Mouse (Mus musculus) G1E (cell line): ENCODE measurements around the gene Fzr1. TPM values are rescaled to one million over a fixed set of nuclear protein-coding genes. Genes with fewer than 3 reads are reported as not detected.

Experiments
- ATAC-seq: 2 replicates; pipeline ENCODE4 v1.8.0; 2016; ENCODE audit warnings: mild to moderate bottlenecking; ENCODE audit not compliant: insufficient number of reproducible peaks, poor library complexity, low FRiP score, severe bottlenecking; ENCODE audit errors: extremely low read depth
- DNase-seq: peaks from one replicate; pipeline ENCODE4 v3.0.0; 2012; ENCODE audit warnings: low spot score
- H3K27me3 ChIP-seq: 2 replicates; pipeline ENCODE4 v1.6.1; 2012; ENCODE audit warnings: mild to moderate bottlenecking, low read length, inconsistent platforms; ENCODE audit not compliant: insufficient read depth
- H3K36me3 ChIP-seq: replicated peaks from 2 replicates; pipeline ENCODE3; 2012; ENCODE audit warnings: mild to moderate bottlenecking, inconsistent platforms
- H3K4me1 ChIP-seq: 2 replicates; pipeline ENCODE4 v1.6.1; 2012; ENCODE audit warnings: low read depth, low read length, inconsistent platforms, mixed read lengths; ENCODE audit not compliant: insufficient read depth
- H3K4me3 ChIP-seq: 2 replicates; pipeline ENCODE4 v1.5.1; 2012; ENCODE audit warnings: low read depth, mild to moderate bottlenecking, inconsistent platforms, low read length, moderate library complexity, mixed read lengths
- H3K9me3 ChIP-seq: replicated peaks from 2 replicates; pipeline ENCODE4 v1.6.1; 2012; ENCODE audit warnings: inconsistent platforms
- CTCF ChIP-seq: IDR thresholded peaks from 2 replicates; pipeline ENCODE4 v1.5.1; 2012; ENCODE audit warnings: low read depth, low read length, inconsistent platforms, mixed read lengths
- GATA2 ChIP-seq: IDR thresholded peaks from 2 replicates; pipeline ENCODE4 v1.6.1; 2012; ENCODE audit warnings: low read depth, low read length, inconsistent platforms, borderline replicate concordance
- POLR2AphosphoS5 ChIP-seq: IDR thresholded peaks from 2 replicates; pipeline ENCODE4 v1.6.1; 2012; ENCODE audit warnings: low read depth, low read length, inconsistent platforms; ENCODE audit not compliant: insufficient replicate concordance
- TAL1 ChIP-seq: conservative IDR thresholded peaks from 2 replicates; pipeline ENCODE4 v1.6.1; 2012; ENCODE audit warnings: low read depth, low read length, inconsistent platforms, mixed read lengths
- polyA plus RNA-seq: library from polyadenylated mRNA; stranded (reverse); fragments of >175 nt; gene quantifications from 2 replicates; pipeline ENCODE4 v1.2.3, GENCODE M21; 2012
- total RNA-seq, 2 experiments: library from RNA; stranded (forward) in 1 of 2; stranded (reverse) in 1 of 2; fragments of 200-1000 nt in 1 of 2; fragments of >200 nt in 1 of 2; fragmentation: Nextera tagmentation in 1 of 2; gene quantifications; 2 replicates each; pipeline ENCODE4 v1.2.3; 2014 to 2017

Fzr1 gene
- total and polyA plus RNA-seq, 3 experiments = 15.8 to 96.2 (median 65.2) TPM

- ATAC-seq (no peak), DNase-seq (peak; percentile 40)
- H3K4me1 ChIP-seq = peaks cover 69% of the 10 kb centered on the region
- H3K27me3 ChIP-seq = no peaks in the 10 kb centered on the region
- peaks cover 80% of the 10 kb centered on the region for H3K36me3 ChIP-seq
- no peaks in the 10 kb centered on the region for H3K9me3 ChIP-seq
- TF ChIP-seq GATA2 = no peak
- no peak for TF ChIP-seq CTCF
- no peak for TF ChIP-seq TAL1
- no peak for TF ChIP-seq POLR2AphosphoS5
- H3K4me3 ChIP-seq = peak overlapping the region; percentile 49; the same call in 1 of the 2 replicates
Measured at GRCm38 (mm10) chr10:81316338-81317060, 61.8 kb downstream of the Fzr1 start.

Other genes with a start within 250 kb of the Fzr1 start
Only the 20 nearest of the 34 such genes appear.
- 7.0 and 7.1 TPM in 2 replicates for gene Zfr2, start 145.4 kb downstream of the Fzr1 start, total RNA-seq (2014; fragmentation: Nextera tagmentation)
- 2.6 and 3.2 TPM in 2 replicates for gene Zfr2, start 145.4 kb downstream of the Fzr1 start, total RNA-seq (2017)
- gene Zfr2, start 145.4 kb downstream of the Fzr1 start, polyA plus RNA-seq = 1.8 and 1.9 TPM in 2 replicates
- not detected in 2 replicates for gene Matk, start 125.6 kb downstream of the Fzr1 start, total RNA-seq (2014; fragmentation: Nextera tagmentation)
- 0.05 and 0.06 TPM in 2 replicates for gene Matk, start 125.6 kb downstream of the Fzr1 start, total RNA-seq (2017)
- 0.07 TPM in 1 of 2 replicates, not detected in the other for gene Matk, start 125.6 kb downstream of the Fzr1 start, polyA plus RNA-seq
- 75.6 and 78.6 TPM in 2 replicates for gene Mrpl54, start 111.6 kb downstream of the Fzr1 start, total RNA-seq (2014; fragmentation: Nextera tagmentation)
- gene Mrpl54, start 111.6 kb downstream of the Fzr1 start, total RNA-seq (2017) = 186 and 206 TPM in 2 replicates
- 612 and 631 TPM in 2 replicates for gene Mrpl54, start 111.6 kb downstream of the Fzr1 start, polyA plus RNA-seq
- 36.2 and 44.6 TPM in 2 replicates for gene Apba3, start 111.6 kb downstream of the Fzr1 start, total RNA-seq (2014; fragmentation: Nextera tagmentation)
- gene Apba3, start 111.6 kb downstream of the Fzr1 start, total RNA-seq (2017) = 27.9 and 38.9 TPM in 2 replicates
- gene Apba3, start 111.6 kb downstream of the Fzr1 start, polyA plus RNA-seq = 113 and 130 TPM in 2 replicates
- 0.44 TPM in 1 of 2 replicates, not detected in the other for gene Tjp3, start 86.9 kb downstream of the Fzr1 start, total RNA-seq (2014; fragmentation: Nextera tagmentation)
- gene Tjp3, start 86.9 kb downstream of the Fzr1 start, total RNA-seq (2017) = 1.8 and 1.9 TPM in 2 replicates
- 1.4 and 1.6 TPM in 2 replicates for gene Tjp3, start 86.9 kb downstream of the Fzr1 start, polyA plus RNA-seq
- 58.0 and 62.2 TPM in 2 replicates for gene Pip5k1c, start 85.6 kb downstream of the Fzr1 start, total RNA-seq (2014; fragmentation: Nextera tagmentation)
- 58.8 and 66.6 TPM in 2 replicates for gene Pip5k1c, start 85.6 kb downstream of the Fzr1 start, total RNA-seq (2017)
- 266 and 331 TPM in 2 replicates for gene Pip5k1c, start 85.6 kb downstream of the Fzr1 start, polyA plus RNA-seq
- gene Cactin, start 57.4 kb downstream of the Fzr1 start, total RNA-seq (2014; fragmentation: Nextera tagmentation) = 9.0 and 11.4 TPM in 2 replicates
- 23.5 and 23.9 TPM in 2 replicates for gene Cactin, start 57.4 kb downstream of the Fzr1 start, total RNA-seq (2017)
- gene Cactin, start 57.4 kb downstream of the Fzr1 start, polyA plus RNA-seq = 77.9 and 80.5 TPM in 2 replicates
- not detected in 2 replicates for gene Tbxa2r, start 49.8 kb downstream of the Fzr1 start, total RNA-seq (2014; fragmentation: Nextera tagmentation)
- 0.06 TPM in 1 of 2 replicates, not detected in the other for gene Tbxa2r, start 49.8 kb downstream of the Fzr1 start, total RNA-seq (2017)
- gene Tbxa2r, start 49.8 kb downstream of the Fzr1 start, polyA plus RNA-seq = 0.06 TPM in 1 of 2 replicates, not detected in the other
- gene Gipc3, start 35.2 kb downstream of the Fzr1 start, total RNA-seq (2014; fragmentation: Nextera tagmentation) = not detected in 2 replicates
- gene Gipc3, start 35.2 kb downstream of the Fzr1 start, total RNA-seq (2017) = 0.11 TPM in 1 of 2 replicates, not detected in the other
- gene Gipc3, start 35.2 kb downstream of the Fzr1 start, polyA plus RNA-seq = not detected in 2 replicates
- gene Hmg20b, start 28.0 kb downstream of the Fzr1 start, total RNA-seq (2014; fragmentation: Nextera tagmentation) = 36.7 and 39.2 TPM in 2 replicates
- gene Hmg20b, start 28.0 kb downstream of the Fzr1 start, total RNA-seq (2017) = 12.0 and 21.9 TPM in 2 replicates
- gene Hmg20b, start 28.0 kb downstream of the Fzr1 start, polyA plus RNA-seq = 142 and 193 TPM in 2 replicates
- 14.3 and 14.4 TPM in 2 replicates for gene Mfsd12, start 21.0 kb downstream of the Fzr1 start, total RNA-seq (2014; fragmentation: Nextera tagmentation)
- 13.1 and 14.6 TPM in 2 replicates for gene Mfsd12, start 21.0 kb downstream of the Fzr1 start, total RNA-seq (2017)
- 46.7 and 48.2 TPM in 2 replicates for gene Mfsd12, start 21.0 kb downstream of the Fzr1 start, polyA plus RNA-seq
- 2.0 TPM in 1 of 2 replicates, not detected in the other for gene 4930404N11Rik, start 12.7 kb downstream of the Fzr1 start, total RNA-seq (2014; fragmentation: Nextera tagmentation)
- gene 4930404N11Rik, start 12.7 kb downstream of the Fzr1 start, total RNA-seq (2017) = 0.17 and 1.2 TPM in 2 replicates
- gene 4930404N11Rik, start 12.7 kb downstream of the Fzr1 start, polyA plus RNA-seq = 0.52 and 0.65 TPM in 2 replicates
- gene Dohh, start 5.9 kb upstream of the Fzr1 start, total RNA-seq (2014; fragmentation: Nextera tagmentation) = 9.6 and 11.9 TPM in 2 replicates
- 60.4 and 69.7 TPM in 2 replicates for gene Dohh, start 5.9 kb upstream of the Fzr1 start, total RNA-seq (2017)
- 186 and 220 TPM in 2 replicates for gene Dohh, start 5.9 kb upstream of the Fzr1 start, polyA plus RNA-seq
- 1.1 TPM in 1 of 2 replicates, not detected in the other for gene Gm48551, start 6.0 kb upstream of the Fzr1 start, total RNA-seq (2014; fragmentation: Nextera tagmentation)
- 2.6 and 4.1 TPM in 2 replicates for gene Gm48551, start 6.0 kb upstream of the Fzr1 start, total RNA-seq (2017)
- gene Gm48551, start 6.0 kb upstream of the Fzr1 start, polyA plus RNA-seq = 0.72 and 1.3 TPM in 2 replicates
- 1.2 and 3.1 TPM in 2 replicates for gene Gm48552, start 10.5 kb upstream of the Fzr1 start, total RNA-seq (2014; fragmentation: Nextera tagmentation)
- 0.38 and 0.93 TPM in 2 replicates for gene Gm48552, start 10.5 kb upstream of the Fzr1 start, total RNA-seq (2017)
- gene Gm48552, start 10.5 kb upstream of the Fzr1 start, polyA plus RNA-seq = 7.2 and 7.4 TPM in 2 replicates
- gene Smim24, start 14.5 kb upstream of the Fzr1 start, total RNA-seq (2014; fragmentation: Nextera tagmentation) = 6.5 and 13.8 TPM in 2 replicates
- gene Smim24, start 14.5 kb upstream of the Fzr1 start, total RNA-seq (2017) = 1.9 and 3.5 TPM in 2 replicates
- 1.6 and 1.8 TPM in 2 replicates for gene Smim24, start 14.5 kb upstream of the Fzr1 start, polyA plus RNA-seq
- 6.9 and 9.5 TPM in 2 replicates for gene Nfic, start 77.1 kb upstream of the Fzr1 start, total RNA-seq (2014; fragmentation: Nextera tagmentation)
- 0.52 and 0.66 TPM in 2 replicates for gene Nfic, start 77.1 kb upstream of the Fzr1 start, total RNA-seq (2017)
- gene Nfic, start 77.1 kb upstream of the Fzr1 start, polyA plus RNA-seq = 16.1 and 19.3 TPM in 2 replicates
- gene Celf5, start 104.2 kb upstream of the Fzr1 start, total RNA-seq (2014; fragmentation: Nextera tagmentation) = not detected in 2 replicates
- gene Celf5, start 104.2 kb upstream of the Fzr1 start, total RNA-seq (2017) = 0.05 and 0.06 TPM in 2 replicates
- gene Celf5, start 104.2 kb upstream of the Fzr1 start, polyA plus RNA-seq = 0.05 and 0.09 TPM in 2 replicates
- 58.2 and 72.3 TPM in 2 replicates for gene Ncln, start 117.9 kb upstream of the Fzr1 start, total RNA-seq (2014; fragmentation: Nextera tagmentation)
- gene Ncln, start 117.9 kb upstream of the Fzr1 start, total RNA-seq (2017) = 35.5 and 50.1 TPM in 2 replicates
- 154 and 179 TPM in 2 replicates for gene Ncln, start 117.9 kb upstream of the Fzr1 start, polyA plus RNA-seq
- gene S1pr4, start 121.6 kb upstream of the Fzr1 start, total RNA-seq (2014; fragmentation: Nextera tagmentation) = not detected in 2 replicates
- 1.6 and 1.9 TPM in 2 replicates for gene S1pr4, start 121.6 kb upstream of the Fzr1 start, total RNA-seq (2017)
- 0.75 and 1.00 TPM in 2 replicates for gene S1pr4, start 121.6 kb upstream of the Fzr1 start, polyA plus RNA-seq